Mouse (Mus musculus): Measurements from ENCODE around the gene Dixdc1. TPM values are rescaled to one million over a fixed set of nuclear protein-coding genes. Genes with fewer than 3 reads are reported as not detected.

Dixdc1 gene
- total RNA-seq, 2 experiments from 2014 or later = 79.4 to 80.7 TPM

- DNase-seq (ENCODE audit: extremely low spot score in 1 of 2, low spot score in 2 of 2) = no peak
- Histone ChIP-seq H3K4me3 (no peak overlapping the region), H3K27ac (no peak overlapping the region)
- TF ChIP-seq CTCF (IDR thresholded peaks at IDR 0.05) = no peak
- intact Hi-C loops (cut with DNase I) = no loop called here
These were observed 22.4 kb upstream of the Dixdc1 start for GRCm38 (mm10) chr9:50761520-50762243.

GRCm38 (mm10) chr9:50756711-50757110, 17.4 kb upstream of the Dixdc1 start:
- intact Hi-C loops (cut with DNase I) = no loop called here
- no peak for DNase-seq (ENCODE audit: extremely low spot score in 1 of 2, low spot score in 2 of 2)
- TF ChIP-seq CTCF (IDR thresholded peaks at IDR 0.05) = no peak
- Histone ChIP-seq H3K27ac (no peak overlapping the region), H3K4me3 (no peak overlapping the region)

GRCm38 (mm10) chr9:50753947-50754346, 14.6 kb upstream of the Dixdc1 start:
- intact Hi-C loops (cut with DNase I) = loop anchor here (2.0 kb wide), 1 partner anchor 13 kb away; no protein-coding TSS in a partner anchor
- peak overlapping the region; percentile 80 for H3K27ac ChIP-seq

GRCm38 (mm10) chr9:50752784-50753615, 13.7 kb upstream of the Dixdc1 start:
- intact Hi-C loops (cut with DNase I) = loop anchor here (2.0 kb wide), 1 partner anchor 14 kb away; no protein-coding TSS in a partner anchor
- no peak for TF ChIP-seq CTCF (IDR thresholded peaks at IDR 0.05)
- DNase-seq (ENCODE audit: extremely low spot score in 1 of 2, low spot score in 2 of 2) = peak; percentile 56 to 69
- peak overlapping the region; percentile 45 for H3K4me3 ChIP-seq
- H3K27ac ChIP-seq = peak overlapping the region; percentile 80

More at GRCm38 (mm10) chr9:50753947-50754346, 14.6 kb upstream of the Dixdc1 start:
- no peak for DNase-seq (ENCODE audit: extremely low spot score in 1 of 2, low spot score in 2 of 2)
- no peak for TF ChIP-seq CTCF (IDR thresholded peaks at IDR 0.05)
- peak overlapping the region; percentile 45 for H3K4me3 ChIP-seq

- no peak for TF ChIP-seq CTCF (IDR thresholded peaks at IDR 0.05)
- peak within 1 kb of the TSS; percentile 45 for H3K4me3 ChIP-seq
- intact Hi-C loops (cut with DNase I) = loop anchor here (2.0 kb wide), 1 partner anchor 15 kb away; no protein-coding TSS in a partner anchor
- peak within 1 kb of the TSS; percentile 80 for H3K27ac ChIP-seq
- no peak for DNase-seq (ENCODE audit: extremely low spot score in 1 of 2, low spot score in 2 of 2)
These were observed 12.8 kb upstream of the Dixdc1 start, which contains the start of gene Hspb2 for GRCm38 (mm10) chr9:50752054-50752602. Hspb2 (minus strand) TSS chr9:50752354.

GRCm38 (mm10) chr9:50751323-50751722, 12.0 kb upstream of the Dixdc1 start, which contains the start of gene Cryab:
Cryab (plus strand) TSS chr9:50751325.
- intact Hi-C loops (cut with DNase I) = no loop called here
- no peak for DNase-seq (ENCODE audit: extremely low spot score in 1 of 2, low spot score in 2 of 2)
- 0 out of 2 replicates have a peak within 1 kb of the TSS, but pooled peaks have one; percentile 45 for H3K4me3 ChIP-seq
- peak within 1 kb of the TSS; percentile 80 for H3K27ac ChIP-seq
- TF ChIP-seq CTCF (IDR thresholded peaks at IDR 0.05) = no peak

GRCm38 (mm10) chr9:50750706-50751105, 11.4 kb upstream of the Dixdc1 start:
- H3K27ac ChIP-seq = no peak overlapping the region
- H3K4me3 ChIP-seq = no peak overlapping the region
- intact Hi-C loops (cut with DNase I) = no loop called here
- no peak for TF ChIP-seq CTCF (IDR thresholded peaks at IDR 0.05)
- DNase-seq (ENCODE audit: extremely low spot score in 1 of 2, low spot score in 2 of 2) = no peak

- peak; percentile 3; the same call in 1 of the 2 replicates for TF ChIP-seq CTCF (IDR thresholded peaks at IDR 0.05)
- DNase-seq (ENCODE audit: extremely low spot score in 1 of 2, low spot score in 2 of 2) = no peak
- Histone ChIP-seq H3K4me3 (peak within 1 kb of the TSS; percentile 38), H3K27ac (0 out of 2 replicates have a peak within 1 kb of the TSS, but pooled peaks have one; percentile 1)
- intact Hi-C loops (cut with DNase I) = no loop called here
These were observed 6.9 kb upstream of the Dixdc1 start, which contains the start of gene 2310030G06Rik for GRCm38 (mm10) chr9:50746214-50746677. 2310030G06Rik (minus strand) TSS chr9:50746536.

GRCm38 (mm10) chr9:50745806-50746205, 6.5 kb upstream of the Dixdc1 start:
- Histone ChIP-seq H3K27ac (0 out of 2 replicates have a peak overlapping the region, but pooled peaks have one; percentile 1), H3K4me3 (peak overlapping the region; percentile 38)
- intact Hi-C loops (cut with DNase I) = no loop called here
- TF ChIP-seq CTCF (IDR thresholded peaks at IDR 0.05) = no peak
- no peak for DNase-seq (ENCODE audit: extremely low spot score in 1 of 2, low spot score in 2 of 2)

- intact Hi-C loops (cut with DNase I) = no loop called here
- Histone ChIP-seq H3K4me3 (no peak overlapping the region), H3K27ac (no peak overlapping the region)
- DNase-seq (ENCODE audit: extremely low spot score in 1 of 2, low spot score in 2 of 2) = no peak
- TF ChIP-seq CTCF (IDR thresholded peaks at IDR 0.05) = no peak
These were observed 3.4 kb upstream of the Dixdc1 start for GRCm38 (mm10) chr9:50742744-50743143.

GRCm38 (mm10) chr9:50742261-50742660, 2.9 kb upstream of the Dixdc1 start:
- intact Hi-C loops (cut with DNase I) = no loop called here
- DNase-seq (ENCODE audit: extremely low spot score in 1 of 2, low spot score in 2 of 2) = no peak
- no peak overlapping the region for H3K27ac ChIP-seq
- no peak overlapping the region for H3K4me3 ChIP-seq
- TF ChIP-seq CTCF (IDR thresholded peaks at IDR 0.05) = no peak
